Mouse (Mus musculus) kidney, adult 18-20 months (tissue): Measurements from ENCODE around the gene Map1s.
"Not testable (repeated sequence)": the region's sequence is repeated elsewhere in the genome, so short reads cannot be mapped to it uniquely, and the experiment has no call there.

Source experiments
- DNase-seq: peaks from one replicate; pipeline ENCODE4 v3.0.0; 2021

Gene Map1s

GRCm38 (mm10) chr8:70879500-70879899 is 26.2 kb upstream of the Map1s start:
- DNase-seq: no peak

GRCm38 (mm10) chr8:70880126-70880525 is 25.6 kb upstream of the Map1s start:
- DNase-seq: peak; percentile 41

GRCm38 (mm10) chr8:70880546-70880945 is 25.2 kb upstream of the Map1s start:
- no peak for DNase-seq

- no peak for DNase-seq
Measured at GRCm38 (mm10) chr8:70884186-70884585, 21.5 kb upstream of the Map1s start.

- no peak for DNase-seq
Measured at GRCm38 (mm10) chr8:70884683-70885082, 21.0 kb upstream of the Map1s start.

GRCm38 (mm10) chr8:70885612-70886011 is 20.1 kb upstream of the Map1s start:
- DNase-seq: no peak

GRCm38 (mm10) chr8:70887669-70888068 is 18.1 kb upstream of the Map1s start:
- no peak for DNase-seq

GRCm38 (mm10) chr8:70890656-70891055 is 15.1 kb upstream of the Map1s start:
- peak; percentile 46 for DNase-seq

- DNase-seq: peak; percentile 64
Measured at GRCm38 (mm10) chr8:70891356-70891755, 14.4 kb upstream of the Map1s start.

GRCm38 (mm10) chr8:70892022-70892895 is 13.5 kb upstream of the Map1s start, which contains the start of gene Slc5a5:
Slc5a5 (minus strand) TSS chr8:70892757.
- no peak for DNase-seq

- DNase-seq: no peak
Measured at GRCm38 (mm10) chr8:70892896-70893655, 12.7 kb upstream of the Map1s start.

GRCm38 (mm10) chr8:70893656-70894384 is 11.9 kb upstream of the Map1s start:
- peak; percentile 73 for DNase-seq

- DNase-seq: no peak
Measured at GRCm38 (mm10) chr8:70894385-70894720, 11.4 kb upstream of the Map1s start.

GRCm38 (mm10) chr8:70894771-70895545 is 10.8 kb upstream of the Map1s start:
- DNase-seq: no peak

- DNase-seq: not testable (repeated sequence)
Measured at GRCm38 (mm10) chr8:70895571-70896259, 10.0 kb upstream of the Map1s start.

- no peak for DNase-seq
Measured at GRCm38 (mm10) chr8:70896316-70897020, 9.3 kb upstream of the Map1s start.

- DNase-seq: peak; percentile 96
Measured at GRCm38 (mm10) chr8:70897021-70897680, 8.6 kb upstream of the Map1s start, which contains the start of gene Rpl18a. Rpl18a (minus strand) TSS chr8:70897412.

- DNase-seq: peak; percentile 90
Measured at GRCm38 (mm10) chr8:70897681-70898413, 7.9 kb upstream of the Map1s start.

GRCm38 (mm10) chr8:70898661-70899198 is 7.0 kb upstream of the Map1s start:
- no peak for DNase-seq
